Mouse (Mus musculus) kidney, postnatal 4 days (tissue): ENCODE measurements around the gene Dnase2a.
A peak's percentile ranks its signal among the peaks of the same experiment; 100 is the strongest.

Experiments
- DNase-seq, 2 experiments: peaks; one replicate each; pipeline ENCODE4 v3.0.0; 2021; ENCODE audit warnings: mixed read lengths in 2 of 2

The Dnase2a gene

DNA sequence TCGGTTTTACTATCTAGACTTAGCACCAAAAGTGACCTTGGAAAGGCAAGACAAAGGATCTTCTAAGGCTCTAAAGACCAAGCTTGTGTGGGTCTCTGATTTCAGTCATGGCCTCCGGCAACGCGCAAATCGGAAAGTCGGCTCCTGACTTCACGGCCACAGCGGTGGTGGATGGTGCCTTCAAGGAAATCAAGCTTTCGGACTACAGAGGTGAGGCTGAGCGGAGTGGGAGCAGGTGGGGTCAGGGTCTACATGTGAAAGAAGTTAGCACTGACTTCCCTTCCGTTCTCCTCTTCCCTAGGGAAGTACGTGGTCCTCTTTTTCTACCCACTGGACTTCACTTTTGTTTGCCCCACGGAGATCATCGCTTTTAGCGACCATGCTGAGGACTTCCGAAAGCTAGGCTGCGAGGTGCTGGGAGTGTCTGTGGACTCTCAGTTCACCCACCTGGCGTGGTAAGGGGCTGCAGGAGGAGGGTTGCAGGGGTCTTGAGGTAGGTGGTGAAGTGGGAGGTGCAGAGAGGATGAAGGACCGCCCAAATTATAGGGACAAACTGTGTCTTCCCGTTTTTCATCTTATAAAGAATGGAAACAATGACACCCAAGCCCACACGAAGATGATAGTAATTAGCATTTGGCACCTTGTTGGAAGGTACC lies 61.9 kb downstream of the Dnase2a start:
- DNase-seq = peak; percentile 48 to 57

DNA sequence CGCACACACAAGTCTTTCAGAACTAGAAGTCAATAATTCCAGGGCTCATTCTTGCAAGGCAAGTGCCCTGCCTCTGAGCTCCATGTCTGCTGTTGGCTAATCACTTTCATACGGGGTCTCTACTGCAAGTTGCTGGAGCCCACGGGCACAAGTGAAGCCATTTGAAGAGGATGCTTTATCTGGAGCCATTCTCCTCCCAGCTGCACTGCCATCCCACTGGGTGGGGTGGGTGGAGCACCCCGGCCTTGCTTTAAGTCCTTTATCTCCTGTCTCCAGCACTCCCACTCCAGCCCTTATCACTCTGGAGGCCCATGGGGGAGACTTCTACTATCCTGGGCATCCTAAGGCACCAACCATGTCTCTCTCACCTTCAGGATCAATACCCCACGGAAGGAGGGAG lies 62.6 kb downstream of the Dnase2a start:
- DNase-seq = no peak
